Mouse (Mus musculus) hematopoietic stem cell, adult 5-6 weeks (primary cell): Measurements from ENCODE around the gene Extl1. TPM values are rescaled to one million over a fixed set of nuclear protein-coding genes. Genes with fewer than 3 reads are reported as not detected.
A peak's percentile ranks its signal among the peaks of the same experiment; 100 is the strongest.

Experiments used
- ATAC-seq, 2 experiments: fragments of 125-278 bp in 1 of 2; replicated peaks in 1 of 2; 2 replicates each; pipeline ENCODE4 v1.8.0; 2016 to 2017; ENCODE audit warnings: inconsistent platforms in 2 of 2, mild to moderate bottlenecking in 2 of 2, moderate number of reproducible peaks in 2 of 2, low read depth in 1 of 2, moderate TSS enrichment in 1 of 2; ENCODE audit not compliant: low FRiP score in 2 of 2, poor library complexity in 2 of 2, severe bottlenecking in 2 of 2, insufficient read depth in 1 of 2, low TSS enrichment in 1 of 2
- total RNA-seq: library from RNA; stranded (forward); fragments of 172-1452, 232-1000 nt; gene quantifications from 2 replicates; pipeline ENCODE4 v1.2.3, GENCODE M21; 2017

Extl1 gene
- total RNA-seq, 1 experiment from 2014 or later = 0.20 TPM

DNA sequence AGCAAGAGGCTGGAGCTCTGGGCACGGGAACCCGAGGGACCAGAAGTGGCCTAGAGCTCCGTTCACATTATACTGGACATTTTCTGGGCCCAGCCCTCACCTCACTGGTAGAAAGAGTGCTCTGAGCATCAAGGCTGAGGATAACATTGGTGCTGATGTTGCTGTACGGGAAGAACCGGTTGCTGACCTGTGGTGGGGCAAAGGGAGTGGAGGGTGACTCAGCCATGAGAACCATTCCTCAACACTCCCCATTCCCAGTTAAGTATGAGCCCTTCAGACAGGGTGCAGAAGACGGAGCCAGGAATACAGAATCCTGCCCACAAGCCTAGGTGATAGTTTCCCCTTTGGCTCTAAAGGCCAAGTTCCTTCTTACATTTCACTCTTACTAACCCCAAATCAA, 24.0 kb downstream of the Extl1 start:
- ATAC-seq = no peak

- ATAC-seq = no peak
Measured at GRCm38 (mm10) chr4:134357461-134357771, 26.2 kb downstream of the Extl1 start.

GRCm38 (mm10) chr4:134356591-134357460, 26.8 kb downstream of the Extl1 start:
- ATAC-seq = no peak; a peak in 1 of 4 replicates

DNA sequence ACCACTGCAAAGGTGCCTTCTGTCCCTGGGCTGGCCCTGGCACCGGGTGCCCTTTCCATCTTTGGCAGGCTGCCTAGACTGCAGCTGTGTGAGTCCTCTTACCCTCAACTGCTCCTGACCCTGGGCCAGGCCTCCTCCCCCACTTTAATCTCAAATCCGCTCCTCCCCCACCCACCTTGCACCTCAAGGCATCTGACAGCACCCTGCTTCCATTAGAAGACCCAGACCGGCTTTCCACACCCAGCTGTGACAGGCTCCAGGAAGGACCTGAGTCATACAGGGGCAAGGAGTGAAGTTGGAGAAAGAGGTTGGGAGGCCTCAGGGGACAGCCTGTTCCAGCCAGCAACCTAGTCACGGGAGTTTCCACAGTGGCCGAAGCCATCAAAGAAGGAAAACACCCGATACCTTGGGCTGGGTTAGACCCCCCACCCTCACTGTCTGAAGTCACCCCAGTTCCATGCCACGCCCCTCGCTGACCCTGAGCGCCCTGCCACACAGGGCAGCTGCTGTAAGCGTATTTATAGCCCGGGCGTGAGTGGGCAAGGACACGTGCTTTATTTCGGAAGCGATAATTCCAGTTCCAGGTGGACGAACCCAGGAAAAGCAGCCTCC, 27.7 kb downstream of the Extl1 start:
- ATAC-seq = no peak

- ATAC-seq = no peak
Measured at GRCm38 (mm10) chr4:134353527-134354409, 29.9 kb downstream of the Extl1 start.

- no peak for ATAC-seq
Measured at GRCm38 (mm10) chr4:134352929-134353328, 30.7 kb downstream of the Extl1 start.

GRCm38 (mm10) chr4:134352261-134352707, 31.4 kb downstream of the Extl1 start:
- ATAC-seq = no peak

DNA sequence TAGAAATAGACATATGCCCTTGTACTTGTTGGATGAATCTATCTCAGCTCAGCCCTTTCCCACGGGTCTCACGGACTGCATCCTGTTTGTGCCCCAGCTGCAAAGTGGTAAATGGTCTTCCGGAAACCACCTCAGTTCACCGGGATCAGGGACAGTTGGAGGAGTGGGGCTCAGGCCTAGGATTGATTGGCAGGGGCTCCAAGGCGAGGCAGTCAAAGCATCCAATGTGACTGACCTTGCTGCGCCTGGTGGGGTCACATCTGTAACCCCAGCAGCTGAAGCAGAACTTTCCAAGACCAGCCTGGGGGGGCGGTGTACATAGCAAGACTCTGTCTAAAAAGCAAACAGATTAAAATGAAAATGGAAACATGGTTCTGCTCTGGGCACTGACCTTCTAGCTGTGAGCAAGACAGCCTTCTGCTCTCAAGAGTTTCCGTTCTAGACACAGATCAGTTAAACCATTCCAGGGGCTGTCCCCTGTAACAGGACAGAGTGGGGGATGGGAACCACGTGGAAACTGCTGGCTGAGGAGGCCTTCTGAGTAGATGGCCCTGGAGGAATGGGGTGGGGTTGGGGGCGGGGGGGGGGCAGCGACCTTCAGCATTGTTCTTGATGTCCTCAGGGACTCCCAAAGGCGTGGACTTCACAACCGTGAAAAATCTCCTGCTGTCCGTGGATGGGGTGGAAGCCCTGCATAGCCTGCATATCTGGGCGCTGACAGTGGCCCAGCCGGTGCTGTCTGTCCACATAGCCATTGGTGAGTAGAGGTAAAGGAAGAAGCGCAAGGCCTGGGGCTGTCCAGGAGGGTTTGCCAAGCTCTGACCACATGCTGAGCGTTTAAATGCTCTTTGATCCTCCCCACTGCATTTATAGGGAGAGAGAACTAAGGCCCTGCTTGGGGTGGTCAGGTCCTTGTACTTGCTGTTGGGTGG, 32.1 kb downstream of the Extl1 start:
- ATAC-seq = no peak

GRCm38 (mm10) chr4:134350641-134351040, 33.0 kb downstream of the Extl1 start:
- no peak for ATAC-seq

GRCm38 (mm10) chr4:134349829-134350228, 33.8 kb downstream of the Extl1 start:
- no peak for ATAC-seq

GRCm38 (mm10) chr4:134348545-134348944, 35.1 kb downstream of the Extl1 start:
- ATAC-seq = no peak

- ATAC-seq = no peak
Measured at GRCm38 (mm10) chr4:134348078-134348477, 35.6 kb downstream of the Extl1 start.

- ATAC-seq = no peak
Measured at GRCm38 (mm10) chr4:134345802-134346201, 37.8 kb downstream of the Extl1 start.

DNA sequence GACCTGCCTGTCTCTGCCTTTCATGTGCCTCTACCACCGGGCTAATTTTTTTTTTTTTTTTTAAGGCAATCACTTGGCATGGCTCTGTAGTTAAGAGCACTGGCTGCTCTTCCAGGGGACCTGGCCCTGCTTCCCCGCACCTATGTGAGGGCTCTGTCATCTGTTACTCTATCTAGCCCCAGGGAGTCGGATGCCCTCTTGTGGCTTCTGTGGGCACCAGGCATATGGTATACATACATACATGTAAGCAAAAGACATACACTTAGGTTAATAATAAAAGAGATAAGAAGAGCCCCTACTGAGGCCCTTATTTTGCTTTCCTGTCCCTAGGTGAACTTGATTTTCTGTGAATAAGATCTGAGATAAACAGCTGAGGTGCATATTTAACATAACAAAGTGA, 39.0 kb downstream of the Extl1 start:
- ATAC-seq = no peak

GRCm38 (mm10) chr4:134343071-134344031, 40.3 kb downstream of the Extl1 start, which contains the start of gene Slc30a2:
Slc30a2 (plus strand) TSS chr4:134343181.
- ATAC-seq = peak; percentile 12 to 34; a peak in 3 of 4 replicates
